Mouse (Mus musculus) CH12.LX (cell line): Measurements from ENCODE around the gene Gria1. TPM values are rescaled to one million over a fixed set of nuclear protein-coding genes. Genes with fewer than 3 reads are reported as not detected.

Experiments
- DNase-seq: peaks from one replicate; pipeline ENCODE4 v3.0.0-alpha.2; 2013; ENCODE audit errors: extremely low read depth
- H3K27ac ChIP-seq: 2 replicates; pipeline ENCODE4 v1.5.1; 2012; ENCODE audit warnings: low read depth, mild to moderate bottlenecking, control low read depth, moderate library complexity; ENCODE audit not compliant: insufficient read depth
- H3K27me3 ChIP-seq: replicated peaks from 2 replicates; pipeline ENCODE3; 2012; ENCODE audit warnings: inconsistent platforms
- H3K36me3 ChIP-seq, 2 experiments: replicated peaks in 1 of 2; 2 replicates each; pipeline versions ENCODE3 to v1.6.1; 2012; ENCODE audit warnings: inconsistent platforms in 1 of 2, low read length in 1 of 2, mild to moderate bottlenecking in 1 of 2, mixed read lengths in 1 of 2, moderate library complexity in 1 of 2; ENCODE audit not compliant: control insufficient read depth in 1 of 2, insufficient read depth in 1 of 2
- H3K4me1 ChIP-seq, 2 experiments: 2 replicates each; pipeline ENCODE4 v1.6.1; 2012; ENCODE audit warnings: inconsistent platforms in 1 of 2, moderate library complexity in 1 of 2; ENCODE audit not compliant: insufficient read depth in 2 of 2, control insufficient read depth in 1 of 2
- H3K4me2 ChIP-seq: 2 replicates; pipeline ENCODE4 v1.6.1; 2012; ENCODE audit warnings: low read depth, mild to moderate bottlenecking, control low read depth; ENCODE audit not compliant: poor library complexity, insufficient read depth, severe bottlenecking
- H3K4me3 ChIP-seq, 3 experiments: fragments of 150-350 bp in 1 of 3; sonication (generic) in 1 of 3; replicated peaks in 1 of 3; 2 replicates each; pipeline versions ENCODE3 to v1.5.1; 2011 to 2012; ENCODE audit warnings: low read depth in 2 of 3, low read length in 2 of 3, mild to moderate bottlenecking in 2 of 3, moderate library complexity in 2 of 3, control low read depth in 1 of 3, improper control_type of control experiment in 1 of 3, inconsistent platforms in 1 of 3, mixed read lengths in 1 of 3; ENCODE audit not compliant: poor library complexity in 1 of 3
- H3K79me2 ChIP-seq: replicated peaks from 2 replicates; pipeline ENCODE4 v1.6.1; 2012; ENCODE audit warnings: mild to moderate bottlenecking, moderate library complexity; ENCODE audit not compliant: control insufficient read depth, poor library complexity, insufficient read depth, severe bottlenecking; ENCODE audit errors: extremely low read depth
- H3K9ac ChIP-seq: 2 replicates; pipeline ENCODE4 v1.6.1; 2012; ENCODE audit warnings: low read depth, mild to moderate bottlenecking, control low read depth, moderate library complexity; ENCODE audit not compliant: insufficient read depth
- H3K9me3 ChIP-seq: replicated peaks from 2 replicates; pipeline ENCODE3; 2012; ENCODE audit warnings: low read length, inconsistent platforms, mixed read lengths
- CHD1 ChIP-seq: IDR thresholded peaks from 2 replicates; pipeline ENCODE4 v1.6.1; 2012; ENCODE audit warnings: low read depth, low read length, improper control_type of control experiment, inconsistent platforms
- CHD2 ChIP-seq: IDR thresholded peaks from 2 replicates; pipeline ENCODE4 v1.6.1; 2011; ENCODE audit warnings: low read length, improper control_type of control experiment
- E2F4 ChIP-seq: IDR thresholded peaks from 2 replicates; pipeline ENCODE4 v1.6.1; 2011; ENCODE audit warnings: low read depth, low read length, improper control_type of control experiment; ENCODE audit not compliant: insufficient replicate concordance
- ETS1 ChIP-seq: conservative IDR thresholded peaks from 2 replicates; pipeline ENCODE4 v1.6.1; 2012; ENCODE audit warnings: low read depth, mild to moderate bottlenecking, inconsistent platforms, low read length, improper control_type of control experiment, moderate library complexity
- GABPA ChIP-seq: IDR thresholded peaks from 2 replicates; pipeline ENCODE4 v1.6.1; 2012; ENCODE audit warnings: low read depth, low read length, improper control_type of control experiment, inconsistent platforms; ENCODE audit not compliant: insufficient replicate concordance
- IRF4 ChIP-seq: IDR thresholded peaks from 2 replicates; pipeline ENCODE4 v1.6.1; 2014; ENCODE audit warnings: low read depth, mild to moderate bottlenecking, inconsistent platforms, low read length, improper control_type of control experiment
- JUN ChIP-seq: IDR thresholded peaks from 2 replicates; pipeline ENCODE4 v1.6.1; 2011; ENCODE audit warnings: low read depth, mild to moderate bottlenecking, low read length, improper control_type of control experiment, moderate library complexity; ENCODE audit not compliant: insufficient read depth
- JUND ChIP-seq: conservative IDR thresholded peaks from 2 replicates; pipeline ENCODE4 v1.6.1; 2011; ENCODE audit warnings: low read depth, low read length, improper control_type of control experiment
- MAX ChIP-seq: IDR thresholded peaks from 2 replicates; pipeline ENCODE4 v1.6.1; 2011; ENCODE audit warnings: low read length, improper control_type of control experiment
- MYC ChIP-seq: IDR thresholded peaks from 2 replicates; pipeline ENCODE4 v1.6.1; 2011; ENCODE audit warnings: low read depth, mild to moderate bottlenecking, improper control_type of control experiment, low read length
- NELFE ChIP-seq: IDR thresholded peaks from 2 replicates; pipeline ENCODE4 v1.6.1; 2011; ENCODE audit warnings: low read depth, low read length, improper control_type of control experiment
- NRF1 ChIP-seq: IDR thresholded peaks from 2 replicates; pipeline ENCODE4 v1.6.1; 2014; ENCODE audit warnings: low read depth, mild to moderate bottlenecking, inconsistent platforms, low read length, improper control_type of control experiment, moderate library complexity
- PAX5 ChIP-seq: IDR thresholded peaks from 2 replicates; pipeline ENCODE4 v1.6.1; 2012; ENCODE audit warnings: low read length, inconsistent platforms, mixed read lengths
- POLR2A ChIP-seq: IDR thresholded peaks from 2 replicates; pipeline ENCODE4 v1.6.1; 2011; ENCODE audit warnings: low read depth, mild to moderate bottlenecking, improper control_type of control experiment, low read length
- POLR2AphosphoS2 ChIP-seq: IDR thresholded peaks from 2 replicates; pipeline ENCODE4 v1.6.1; 2011; ENCODE audit warnings: low read depth, low read length, improper control_type of control experiment
- RCOR1 ChIP-seq: conservative IDR thresholded peaks from 2 replicates; pipeline ENCODE4 v1.6.1; 2012; ENCODE audit warnings: low read depth, mild to moderate bottlenecking, inconsistent platforms, low read length, improper control_type of control experiment
- SIN3A ChIP-seq: IDR thresholded peaks from 2 replicates; pipeline ENCODE4 v1.6.1; 2012; ENCODE audit warnings: low read length, improper control_type of control experiment, inconsistent platforms
- TBP ChIP-seq: conservative IDR thresholded peaks from 2 replicates; pipeline ENCODE4 v1.6.1; 2011; ENCODE audit warnings: low read depth, low read length, improper control_type of control experiment
- USF1 ChIP-seq: IDR thresholded peaks from 2 replicates; pipeline ENCODE4 v1.6.1; 2014; ENCODE audit warnings: low read depth, mild to moderate bottlenecking, inconsistent platforms, low read length, improper control_type of control experiment
- USF2 ChIP-seq: conservative IDR thresholded peaks from 2 replicates; pipeline ENCODE4 v1.6.1; 2011; ENCODE audit warnings: low read depth, low read length, improper control_type of control experiment
- ZMIZ1 ChIP-seq: IDR thresholded peaks from 2 replicates; pipeline ENCODE4 v1.6.1; 2012; ENCODE audit warnings: low read depth, mild to moderate bottlenecking, inconsistent platforms, low read length, improper control_type of control experiment
- dilution Hi-C: fragments of 300-500 bp; cut with MboI; formaldehyde crosslinking; loops from 2 replicates; pipeline ENCODE4 v1.14.3; 2020; ENCODE audit warnings: low sequenced_read_pairs; ENCODE audit not compliant: extremely low pct_unique_long_range_greater_than_20kb, extremely low pct_ligation_motif_present
- in situ Hi-C: fragments of 300-500 bp; cut with MboI; formaldehyde crosslinking; loops from 3 replicates; pipeline ENCODE4 v1.14.3; 2019; ENCODE audit warnings: low sequenced_read_pairs, low pct_ligation_motif_present, low pct_unique_long_range_greater_than_20kb, mixed read lengths
- polyA plus RNA-seq: library from polyadenylated mRNA; unstranded; fragments of >175 nt; gene quantifications from 2 replicates; pipeline ENCODE4 v1.2.1, GENCODE M21; 2012; ENCODE audit warnings: low read depth; ENCODE audit not compliant: insufficient read length
- total RNA-seq, 2 experiments: library from RNA; depleted of rRNA; stranded (reverse); fragments of 300-350 nt in 1 of 2; fragments of >200 nt in 1 of 2; gene quantifications; 2 replicates each; pipeline ENCODE4 v1.2.3; 2012 to 2014

Gene Gria1
- total and polyA plus RNA-seq, 3 experiments: under 0.01 to 0.49 (median 0.05) TPM

GRCm38 (mm10) chr11:57140162-57140780 lies 129.1 kb downstream of the Gria1 start:
- H3K4me2 ChIP-seq: no peak overlapping the region
- H3K27ac ChIP-seq: no peak overlapping the region
- H3K9ac ChIP-seq: no peak overlapping the region
- dilution Hi-C loops (no loop called here), in situ Hi-C loops (no loop called here)
- no peak for TF ChIP-seq RCOR1
- TF ChIP-seq ZMIZ1: no peak
- no peak for TF ChIP-seq NELFE
- no peak for TF ChIP-seq IRF4
- TF ChIP-seq PAX5: no peak
- no peak for TF ChIP-seq USF1
- no peak for TF ChIP-seq GABPA
- no peak for TF ChIP-seq JUND
- no peak for TF ChIP-seq SIN3A
- no peak for TF ChIP-seq POLR2A
- H3K4me1 ChIP-seq: no peaks in the 10 kb centered on the region
- no peak for DNase-seq
- no peak overlapping the region for H3K4me3 ChIP-seq
- H3K9me3 ChIP-seq: no peaks in the 10 kb centered on the region
- no peaks in the 10 kb centered on the region for H3K27me3 ChIP-seq
- H3K79me2 ChIP-seq: no peaks in the 10 kb centered on the region
- no peaks in the 10 kb centered on the region for H3K36me3 ChIP-seq

GRCm38 (mm10) chr11:57143681-57144080 lies 132.5 kb downstream of the Gria1 start:
- no peaks in the 10 kb centered on the region for H3K9me3 ChIP-seq
- no peak overlapping the region for H3K9ac ChIP-seq
- no peaks in the 10 kb centered on the region for H3K27me3 ChIP-seq
- H3K4me2 ChIP-seq: no peak overlapping the region
- in situ Hi-C loops: no loop called here
- no peak overlapping the region for H3K27ac ChIP-seq
- no peaks in the 10 kb centered on the region for H3K79me2 ChIP-seq
- no peak overlapping the region for H3K4me3 ChIP-seq
- no peak for DNase-seq
- H3K4me1 ChIP-seq: peaks cover 0 to 12% of the 10 kb centered on the region in 2 experiments; a peak in 2 of 4 replicates
- dilution Hi-C loops: no loop called here
- TF ChIP-seq NRF1 (no peak), MAX (no peak), CHD1 (no peak), MYC (no peak), PAX5 (no peak), TBP (no peak), JUN (no peak), E2F4 (no peak), ETS1 (no peak), POLR2A (no peak), USF2 (no peak), CHD2 (no peak), POLR2AphosphoS2 (no peak)
- no peaks in the 10 kb centered on the region for H3K36me3 ChIP-seq
